9 mouse cellular contexts compared by ENCODE assay signal in genomic region chr7:96168921-96169320, GRCm38 (mm10). TPM values are rescaled to one million over a fixed set of nuclear protein-coding genes. Genes with fewer than 3 reads are reported as not detected.
DNase-seq lines count a peak whose midpoint lies in the region; ATAC-seq and TF ChIP-seq lines count a peak whose summit lies in the region.
"Had no signal": no experiment of that assay in that cellular context is flagged by ENCODE, and none has a peak within 500 bp of the region (broad histone marks: within the 10 kb centered on the region; RNA-seq: fewer than 3 reads in every experiment).

No protein-coding gene starts in this region.

- DNase-seq in frontal cortex, postnatal 10 days (ENCODE audit: low spot score in 2 of 2): peak; percentile 27 to 32
- peak; percentile 47 for DNase-seq in ES-E14 (ENCODE audit: low read depth, low spot score)
- DNase-seq in fat pad, adult 2 months (ENCODE audit: extremely low read depth, low read depth, low spot score): peak; percentile 87
- DNase-seq in midbrain, embryonic 11.5 days (ENCODE audit: low spot score, missing footprints): peak; percentile 95
- no peak for DNase-seq in cerebellum, adult 18-20 months
- no peak for DNase-seq in yolk sac, embryonic 10.5 days (ENCODE audit: low spot score)
- DNase-seq in lung, postnatal 0 days (ENCODE audit: low spot score): no peak

- 13% methylated on average over 3 of the region's 3 CpGs for WGBS in midbrain, embryonic 11.5 days
- WGBS in lung, postnatal 0 days: 17% methylated on average over 3 of the region's 3 CpGs

- TF ChIP-seq EP300 in lung, postnatal 0 days (IDR thresholded peaks at IDR 0.05): no peak

- H3K27ac ChIP-seq in ES-E14 (ENCODE audit: insufficient read depth, low read depth, low read length, poor library complexity, severe bottlenecking): no peak overlapping the region
- peak overlapping the region; percentile 41; the same call in 1 of the 2 replicates for H3K27ac ChIP-seq in midbrain, embryonic 11.5 days (ENCODE audit: low read depth, low read length)
- H3K27ac ChIP-seq in lung, postnatal 0 days (ENCODE audit: low read length): no peak overlapping the region

- H3K4me3 ChIP-seq in ES-E14 (ENCODE audit: insufficient read depth in 1 of 2, low read depth in 1 of 2, low read length in 2 of 2, poor library complexity in 1 of 2, severe bottlenecking in 1 of 2): no peak overlapping the region
- H3K4me3 ChIP-seq in midbrain, embryonic 11.5 days (ENCODE audit: low read depth, low read length): no peak overlapping the region
- H3K4me3 ChIP-seq in lung, postnatal 0 days (ENCODE audit: low read depth, low read length): no peak overlapping the region
- H3K4me3 ChIP-seq: erythroblast, embryonic 14.5 days had no signal

- ATAC-seq in frontal cortex, adult (ENCODE audit: low TSS enrichment): no peak
- peak; percentile 97 for ATAC-seq in midbrain, embryonic 11.5 days (ENCODE audit: low FRiP score)
- no peak for ATAC-seq in lung, postnatal 0 days

- no peaks in the 10 kb centered on the region for H3K36me3 ChIP-seq in ES-E14 (ENCODE audit: control insufficient read depth, insufficient read depth, low read length, poor library complexity, severe bottlenecking)
- H3K36me3 ChIP-seq in midbrain, embryonic 11.5 days (ENCODE audit: control insufficient read depth, insufficient read depth, low read length): no peaks in the 10 kb centered on the region
- no peaks in the 10 kb centered on the region for H3K36me3 ChIP-seq in lung, postnatal 0 days (ENCODE audit: insufficient read depth, low read length)

- no peak overlapping the region; the same call in 1 of the 2 replicates for H3K4me2 ChIP-seq in midbrain, embryonic 11.5 days
- no peak overlapping the region for H3K4me2 ChIP-seq in lung, postnatal 0 days (replicated peaks; ENCODE audit: low read depth, low read length)

- TF ChIP-seq CTCF in lung, postnatal 0 days (IDR thresholded peaks at IDR 0.05): no peak

- in situ Hi-C loops in ES-E14 (cut with MboI; ENCODE audit: low sequenced_read_pairs in 2 of 2, unreplicated experiment in 2 of 2): no loop called here

- peaks cover 3% of the 10 kb centered on the region; the same call in 1 of the 2 replicates for H3K27me3 ChIP-seq in midbrain, embryonic 11.5 days (ENCODE audit: control insufficient read depth, insufficient read depth, low read length)
- H3K27me3 ChIP-seq in lung, postnatal 0 days (replicated peaks; ENCODE audit: insufficient read depth, low read length): no peaks in the 10 kb centered on the region

- H3K9ac ChIP-seq in ES-E14 (ENCODE audit: insufficient read depth, low read depth, low read length, poor library complexity, severe bottlenecking): no peak overlapping the region
- no peak overlapping the region for H3K9ac ChIP-seq in midbrain, embryonic 11.5 days (ENCODE audit: low read length)
- no peak overlapping the region for H3K9ac ChIP-seq in lung, postnatal 0 days (replicated peaks; ENCODE audit: low read depth)

- H3K4me1 ChIP-seq in ES-E14 (ENCODE audit: control insufficient read depth in 2 of 2, insufficient read depth in 2 of 2, low read length in 2 of 2, poor library complexity in 1 of 2): peaks cover 0 to 24% of the 10 kb centered on the region in 2 experiments; a peak in 2 of 4 replicates
- H3K4me1 ChIP-seq in midbrain, embryonic 11.5 days (ENCODE audit: control insufficient read depth, insufficient read depth, low read length): peaks cover 27% of the 10 kb centered on the region
- no peaks in the 10 kb centered on the region for H3K4me1 ChIP-seq in lung, postnatal 0 days (ENCODE audit: insufficient read depth, low read depth, low read length)

- no peaks in the 10 kb centered on the region for H3K9me3 ChIP-seq in ES-E14 (ENCODE audit: control insufficient read depth, insufficient read depth, low read depth, low read length)
- H3K9me3 ChIP-seq in midbrain, embryonic 11.5 days (ENCODE audit: control insufficient read depth, low read length): no peaks in the 10 kb centered on the region
- H3K9me3 ChIP-seq in lung, postnatal 0 days (ENCODE audit: low read length): no peaks in the 10 kb centered on the region

TF ChIP-seq in ES-E14, 5 proteins besides CTCF, POLR2A, EP300 and RAD21:
- TF ChIP-seq ZC3H11A (IDR thresholded peaks at IDR 0.05; ENCODE audit: borderline replicate concordance, low read depth, low read length) (no peak), HCFC1 (IDR thresholded peaks at IDR 0.05; ENCODE audit: borderline replicate concordance, insufficient read depth, low read length) (no peak), CHD2 (IDR thresholded peaks at IDR 0.05; ENCODE audit: low read depth, low read length) (no peak), MAFK (IDR thresholded peaks at IDR 0.05; ENCODE audit: insufficient read depth, low read depth, low read length) (no peak), ZNF384 (IDR thresholded peaks at IDR 0.05; ENCODE audit: low read depth, low read length) (no peak)

RNA-seq across cellular contexts. Expression of gene Tenm4, which starts 2.1 kb away (rescaled TPM):
- 38.9 and 72.4 TPM in 2 replicates for total RNA-seq in ES-E14 (2012; rRNA removed)
- 21.1 and 24.8 TPM in 2 replicates for polyA plus RNA-seq in midbrain, embryonic 11.5 days (2014; fragmentation: Nextera tagmentation; extraction: Ambion mirVana)
- polyA plus RNA-seq in lung, postnatal 0 days (2015; fragmentation: Nextera tagmentation; extraction: Ambion mirVana): 5.0 and 8.4 TPM in 2 replicates
- polyA plus RNA-seq: erythroblast, embryonic 14.5 days had no signal

Comparison
In these comparisons a context has a peak if more than half of its experiments do, and no peak if none do; other contexts are left out.
1. DNase-seq: peak in frontal cortex, postnatal 10 days (2 of 2), ES-E14 (single experiment), fat pad, adult 2 months (single experiment) and midbrain, embryonic 11.5 days (single experiment); none in cerebellum, adult 18-20 months (0 of 2), yolk sac, embryonic 10.5 days (single experiment) and lung, postnatal 0 days (single experiment).